Mouse (Mus musculus): ENCODE measurements at regions not wholly inside any gene's neighbourhood (a gene's known extent, or its start where the extent isn't known, plus 50 kb on each side); places are given as distances from the start of the nearest gene placed in this dataset.

GRCm38 (mm10) chr16:86067628-86068364 is 166.2 kb upstream of the Adamts5 start:
- no peak overlapping the region for H3K27ac ChIP-seq (replicated peaks in 1 of 2; ENCODE audit: control insufficient read depth in 1 of 2, insufficient read depth in 1 of 2, low read depth in 2 of 2, low read length in 2 of 2)
- no peaks in the 10 kb centered on the region for H3K27me3 ChIP-seq (ENCODE audit: control insufficient read depth, insufficient read depth, low read length)
- no peak overlapping the region for H3K4me2 ChIP-seq (ENCODE audit: low read length)
- no peaks in the 10 kb centered on the region for H3K9me3 ChIP-seq (ENCODE audit: control insufficient read depth, low read length)
- 50% methylated on average over 3 of the region's 3 CpGs for WGBS
- H3K9ac ChIP-seq (ENCODE audit: low read length): no peak overlapping the region
- H3K4me3 ChIP-seq (ENCODE audit: control insufficient read depth in 1 of 2, insufficient read depth in 1 of 2, low read depth in 1 of 2, low read length in 2 of 2): no peak overlapping the region
- H3K36me3 ChIP-seq (ENCODE audit: control insufficient read depth, insufficient read depth, low read length): no peaks in the 10 kb centered on the region
- ATAC-seq (ENCODE audit: insufficient number of reproducible peaks, insufficient read depth, low FRiP score, low read depth): no peak
- H3K4me1 ChIP-seq (ENCODE audit: control insufficient read depth in 2 of 2, insufficient read depth in 2 of 2, low read length in 2 of 2): no peaks in the 10 kb centered on the region

DNA sequence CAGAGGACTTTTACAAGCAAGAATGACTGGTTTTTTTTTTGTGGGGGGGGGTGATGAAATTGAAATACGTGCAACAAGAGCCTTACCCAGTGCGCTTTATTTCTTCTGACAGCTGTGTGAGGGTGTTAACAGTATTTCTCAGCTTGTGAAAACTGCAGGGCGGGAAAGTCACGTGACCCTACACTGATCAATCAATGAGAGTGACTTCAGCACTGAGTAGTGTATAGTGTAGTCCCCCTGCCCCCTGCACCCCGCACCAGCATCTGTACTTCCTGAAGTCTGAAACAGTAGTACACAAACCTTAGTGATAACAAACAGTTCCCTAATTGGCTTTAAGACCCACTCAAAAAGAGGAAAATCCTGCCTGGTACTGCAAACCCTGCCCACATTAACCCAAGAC is 158.5 kb upstream of the Adamts5 start:
- no peak for ATAC-seq (ENCODE audit: insufficient number of reproducible peaks, insufficient read depth, low FRiP score, low read depth)
- no peak overlapping the region for H3K4me2 ChIP-seq (ENCODE audit: low read length)
- WGBS: 58% methylated on average over 5 of the region's 5 CpGs

GRCm38 (mm10) chr16:86044695-86045094 is 143.1 kb upstream of the Adamts5 start:
- 75% methylated on average over 2 of the region's 2 CpGs for WGBS
- H3K4me3 ChIP-seq (ENCODE audit: control insufficient read depth in 1 of 2, insufficient read depth in 1 of 2, low read depth in 1 of 2, low read length in 2 of 2): no peak overlapping the region
- no peak overlapping the region for H3K27ac ChIP-seq (replicated peaks in 1 of 2; ENCODE audit: control insufficient read depth in 1 of 2, insufficient read depth in 1 of 2, low read depth in 2 of 2, low read length in 2 of 2)
- no peak overlapping the region for H3K4me2 ChIP-seq (ENCODE audit: low read length)
- no peaks in the 10 kb centered on the region for H3K36me3 ChIP-seq (ENCODE audit: control insufficient read depth, insufficient read depth, low read length)
- H3K27me3 ChIP-seq (ENCODE audit: control insufficient read depth, insufficient read depth, low read length): no peaks in the 10 kb centered on the region
- H3K4me1 ChIP-seq (ENCODE audit: control insufficient read depth in 2 of 2, insufficient read depth in 2 of 2, low read length in 2 of 2): no peaks in the 10 kb centered on the region
- H3K9ac ChIP-seq (ENCODE audit: low read length): no peak overlapping the region
- no peak for ATAC-seq (ENCODE audit: insufficient number of reproducible peaks, insufficient read depth, low FRiP score, low read depth)
- no peaks in the 10 kb centered on the region for H3K9me3 ChIP-seq (ENCODE audit: control insufficient read depth, low read length)

More for the DNA sequence above, 158.5 kb upstream of the Adamts5 start:
- Histone ChIP-seq H3K9ac (ENCODE audit: low read length) (no peak overlapping the region), H3K36me3 (ENCODE audit: control insufficient read depth, insufficient read depth, low read length) (no peaks in the 10 kb centered on the region), H3K4me3 (ENCODE audit: control insufficient read depth in 1 of 2, insufficient read depth in 1 of 2, low read depth in 1 of 2, low read length in 2 of 2) (no peak overlapping the region), H3K27ac (replicated peaks in 1 of 2; ENCODE audit: control insufficient read depth in 1 of 2, insufficient read depth in 1 of 2, low read depth in 2 of 2, low read length in 2 of 2) (no peak overlapping the region), H3K27me3 (ENCODE audit: control insufficient read depth, insufficient read depth, low read length) (no peaks in the 10 kb centered on the region), H3K4me1 (ENCODE audit: control insufficient read depth in 2 of 2, insufficient read depth in 2 of 2, low read length in 2 of 2) (no peaks in the 10 kb centered on the region), H3K9me3 (ENCODE audit: control insufficient read depth, low read length) (no peaks in the 10 kb centered on the region)

GRCm38 (mm10) chr16:86034772-86035171 is 133.1 kb upstream of the Adamts5 start:
- H3K4me1 ChIP-seq (ENCODE audit: control insufficient read depth in 2 of 2, insufficient read depth in 2 of 2, low read length in 2 of 2): no peaks in the 10 kb centered on the region
- no peak overlapping the region for H3K27ac ChIP-seq (replicated peaks in 1 of 2; ENCODE audit: control insufficient read depth in 1 of 2, insufficient read depth in 1 of 2, low read depth in 2 of 2, low read length in 2 of 2)
- 80% methylated on average over 9 of the region's 9 CpGs for WGBS
- H3K4me2 ChIP-seq (ENCODE audit: low read length): no peak overlapping the region
- no peaks in the 10 kb centered on the region for H3K9me3 ChIP-seq (ENCODE audit: control insufficient read depth, low read length)
- ATAC-seq (ENCODE audit: insufficient number of reproducible peaks, insufficient read depth, low FRiP score, low read depth): no peak
- H3K4me3 ChIP-seq (ENCODE audit: control insufficient read depth in 1 of 2, insufficient read depth in 1 of 2, low read depth in 1 of 2, low read length in 2 of 2): no peak overlapping the region
- no peak overlapping the region for H3K9ac ChIP-seq (ENCODE audit: low read length)
- H3K36me3 ChIP-seq (ENCODE audit: control insufficient read depth, insufficient read depth, low read length): no peaks in the 10 kb centered on the region
- H3K27me3 ChIP-seq (ENCODE audit: control insufficient read depth, insufficient read depth, low read length): no peaks in the 10 kb centered on the region

GRCm38 (mm10) chr16:86027700-86028099 is 126.1 kb upstream of the Adamts5 start:
- no peaks in the 10 kb centered on the region for H3K36me3 ChIP-seq (ENCODE audit: control insufficient read depth, insufficient read depth, low read length)
- no peak overlapping the region for H3K4me3 ChIP-seq (ENCODE audit: control insufficient read depth in 1 of 2, insufficient read depth in 1 of 2, low read depth in 1 of 2, low read length in 2 of 2)
- H3K9me3 ChIP-seq (ENCODE audit: control insufficient read depth, low read length): no peaks in the 10 kb centered on the region
- H3K9ac ChIP-seq (ENCODE audit: low read length): no peak overlapping the region
- no peaks in the 10 kb centered on the region for H3K27me3 ChIP-seq (ENCODE audit: control insufficient read depth, insufficient read depth, low read length)
- ATAC-seq (ENCODE audit: insufficient number of reproducible peaks, insufficient read depth, low FRiP score, low read depth): no peak
- H3K27ac ChIP-seq (replicated peaks in 1 of 2; ENCODE audit: control insufficient read depth in 1 of 2, insufficient read depth in 1 of 2, low read depth in 2 of 2, low read length in 2 of 2): no peak overlapping the region
- H3K4me2 ChIP-seq (ENCODE audit: low read length): no peak overlapping the region
- H3K4me1 ChIP-seq (ENCODE audit: control insufficient read depth in 2 of 2, insufficient read depth in 2 of 2, low read length in 2 of 2): no peaks in the 10 kb centered on the region
- 78% methylated on average over 2 of the region's 2 CpGs for WGBS

- Histone ChIP-seq H3K4me3 (ENCODE audit: control insufficient read depth in 1 of 2, insufficient read depth in 1 of 2, low read depth in 1 of 2, low read length in 2 of 2) (no peak overlapping the region), H3K9me3 (ENCODE audit: control insufficient read depth, low read length) (no peaks in the 10 kb centered on the region), H3K27me3 (ENCODE audit: control insufficient read depth, insufficient read depth, low read length) (no peaks in the 10 kb centered on the region), H3K4me1 (ENCODE audit: control insufficient read depth in 2 of 2, insufficient read depth in 2 of 2, low read length in 2 of 2) (no peaks in the 10 kb centered on the region), H3K9ac (ENCODE audit: low read length) (no peak overlapping the region), H3K36me3 (ENCODE audit: control insufficient read depth, insufficient read depth, low read length) (no peaks in the 10 kb centered on the region), H3K4me2 (ENCODE audit: low read length) (no peak overlapping the region), H3K27ac (replicated peaks in 1 of 2; ENCODE audit: control insufficient read depth in 1 of 2, insufficient read depth in 1 of 2, low read depth in 2 of 2, low read length in 2 of 2) (no peak overlapping the region)
- WGBS: 53% methylated on average over 1 of the region's 1 CpGs
- ATAC-seq (ENCODE audit: insufficient number of reproducible peaks, insufficient read depth, low FRiP score, low read depth): no peak
These were observed 113.7 kb upstream of the Adamts5 start for GRCm38 (mm10) chr16:86015336-86015735.

DNA sequence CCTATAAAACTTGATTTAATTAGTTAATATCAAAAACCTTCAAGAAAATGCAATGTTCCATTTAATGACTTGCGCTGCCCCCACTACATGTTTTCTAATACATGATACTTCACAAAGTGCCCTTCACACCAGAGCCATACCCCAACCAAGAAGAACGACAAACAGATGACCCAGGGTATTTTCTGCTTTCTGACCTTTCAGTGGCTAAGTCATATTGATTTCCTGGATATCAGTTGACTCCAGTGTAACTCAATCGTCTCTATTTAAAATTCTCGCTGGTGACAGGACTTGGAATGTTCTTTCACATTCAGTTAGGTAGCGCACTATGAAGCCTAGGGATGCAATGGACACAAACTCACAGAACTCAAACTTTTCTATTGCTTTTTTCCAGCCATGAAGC is 109.4 kb upstream of the Adamts5 start:
- WGBS: 85% methylated on average over 5 of the region's 5 CpGs
- Histone ChIP-seq H3K4me1 (ENCODE audit: control insufficient read depth in 2 of 2, insufficient read depth in 2 of 2, low read length in 2 of 2) (no peaks in the 10 kb centered on the region), H3K36me3 (ENCODE audit: control insufficient read depth, insufficient read depth, low read length) (no peaks in the 10 kb centered on the region), H3K27me3 (ENCODE audit: control insufficient read depth, insufficient read depth, low read length) (no peaks in the 10 kb centered on the region), H3K27ac (replicated peaks in 1 of 2; ENCODE audit: control insufficient read depth in 1 of 2, insufficient read depth in 1 of 2, low read depth in 2 of 2, low read length in 2 of 2) (no peak overlapping the region), H3K4me2 (ENCODE audit: low read length) (no peak overlapping the region), H3K9ac (ENCODE audit: low read length) (no peak overlapping the region), H3K4me3 (ENCODE audit: control insufficient read depth in 1 of 2, insufficient read depth in 1 of 2, low read depth in 1 of 2, low read length in 2 of 2) (no peak overlapping the region), H3K9me3 (ENCODE audit: control insufficient read depth, low read length) (no peaks in the 10 kb centered on the region)
- no peak for ATAC-seq (ENCODE audit: insufficient number of reproducible peaks, insufficient read depth, low FRiP score, low read depth)
